Mouse (Mus musculus): ENCODE results near the gene Snx29. TPM values are rescaled to one million over a fixed set of nuclear protein-coding genes. Genes with fewer than 3 reads are reported as not detected.

Snx29 gene
- total RNA-seq, 1 experiment: 9.6 TPM

GRCm38 (mm10) chr16:11365626-11366025 is 42.9 kb downstream of the Snx29 start:
- in situ Hi-C loops (cut with MboI; ENCODE audit: low sequenced_read_pairs in 2 of 2, unreplicated experiment in 2 of 2): no loop called here
- no peaks in the 10 kb centered on the region for H3K9me3 ChIP-seq (ENCODE audit: control insufficient read depth, insufficient read depth, low read depth, low read length)
- TF ChIP-seq HCFC1 (IDR thresholded peaks at IDR 0.05; ENCODE audit: borderline replicate concordance, insufficient read depth, low read length) (no peak), CHD2 (IDR thresholded peaks at IDR 0.05; ENCODE audit: low read depth, low read length) (no peak), MAFK (IDR thresholded peaks at IDR 0.05; ENCODE audit: insufficient read depth, low read depth, low read length) (no peak), ZNF384 (IDR thresholded peaks at IDR 0.05; ENCODE audit: low read depth, low read length) (no peak)
- H3K4me3 ChIP-seq (ENCODE audit: insufficient read depth in 1 of 2, low read depth in 1 of 2, low read length in 2 of 2, poor library complexity in 1 of 2, severe bottlenecking in 1 of 2): no peak overlapping the region
- H3K4me1 ChIP-seq (ENCODE audit: control insufficient read depth in 2 of 2, insufficient read depth in 2 of 2, low read length in 2 of 2, poor library complexity in 1 of 2): peaks cover 4 to 23% of the 10 kb centered on the region in 2 experiments; a peak in 3 of 4 replicates
- no peak overlapping the region for H3K9ac ChIP-seq (ENCODE audit: insufficient read depth, low read depth, low read length, poor library complexity, severe bottlenecking)
- no peak overlapping the region for H3K27ac ChIP-seq (ENCODE audit: insufficient read depth, low read depth, low read length, poor library complexity, severe bottlenecking)
- DNase-seq (ENCODE audit: low read depth, low spot score): no peak
- H3K36me3 ChIP-seq (ENCODE audit: control insufficient read depth, insufficient read depth, low read length, poor library complexity, severe bottlenecking): peaks cover 3% of the 10 kb centered on the region; the same call in 1 of the 2 replicates

GRCm38 (mm10) chr16:11366851-11367250 is 44.1 kb downstream of the Snx29 start:
- H3K27ac ChIP-seq (ENCODE audit: insufficient read depth, low read depth, low read length, poor library complexity, severe bottlenecking): no peak overlapping the region
- DNase-seq (ENCODE audit: low read depth, low spot score): no peak
- in situ Hi-C loops (cut with MboI; ENCODE audit: low sequenced_read_pairs in 2 of 2, unreplicated experiment in 2 of 2): no loop called here

GRCm38 (mm10) chr16:11368412-11368811 is 45.7 kb downstream of the Snx29 start:
- H3K4me1 ChIP-seq (ENCODE audit: control insufficient read depth in 2 of 2, insufficient read depth in 2 of 2, low read length in 2 of 2, poor library complexity in 1 of 2): peaks cover 4 to 19% of the 10 kb centered on the region in 2 experiments; a peak in 3 of 4 replicates
- no peak for DNase-seq (ENCODE audit: low read depth, low spot score)
- H3K4me3 ChIP-seq (ENCODE audit: insufficient read depth in 1 of 2, low read depth in 1 of 2, low read length in 2 of 2, poor library complexity in 1 of 2, severe bottlenecking in 1 of 2): no peak overlapping the region
- H3K27ac ChIP-seq (ENCODE audit: insufficient read depth, low read depth, low read length, poor library complexity, severe bottlenecking): no peak overlapping the region
- peaks cover 3% of the 10 kb centered on the region; the same call in 1 of the 2 replicates for H3K36me3 ChIP-seq (ENCODE audit: control insufficient read depth, insufficient read depth, low read length, poor library complexity, severe bottlenecking)
- in situ Hi-C loops (cut with MboI; ENCODE audit: low sequenced_read_pairs in 2 of 2, unreplicated experiment in 2 of 2): no loop called here
- TF ChIP-seq ZC3H11A (IDR thresholded peaks at IDR 0.05; ENCODE audit: borderline replicate concordance, low read depth, low read length) (no peak), CHD2 (IDR thresholded peaks at IDR 0.05; ENCODE audit: low read depth, low read length) (no peak), HCFC1 (IDR thresholded peaks at IDR 0.05; ENCODE audit: borderline replicate concordance, insufficient read depth, low read length) (no peak), ZNF384 (IDR thresholded peaks at IDR 0.05; ENCODE audit: low read depth, low read length) (no peak), MAFK (IDR thresholded peaks at IDR 0.05; ENCODE audit: insufficient read depth, low read depth, low read length) (no peak)
- H3K9me3 ChIP-seq (ENCODE audit: control insufficient read depth, insufficient read depth, low read depth, low read length): no peaks in the 10 kb centered on the region
- no peak overlapping the region for H3K9ac ChIP-seq (ENCODE audit: insufficient read depth, low read depth, low read length, poor library complexity, severe bottlenecking)

More at GRCm38 (mm10) chr16:11366851-11367250, 44.1 kb downstream of the Snx29 start:
- H3K9ac ChIP-seq (ENCODE audit: insufficient read depth, low read depth, low read length, poor library complexity, severe bottlenecking): no peak overlapping the region
- H3K4me1 ChIP-seq (ENCODE audit: control insufficient read depth in 2 of 2, insufficient read depth in 2 of 2, low read length in 2 of 2, poor library complexity in 1 of 2): peaks cover 4 to 19% of the 10 kb centered on the region in 2 experiments; a peak in 3 of 4 replicates
- H3K36me3 ChIP-seq (ENCODE audit: control insufficient read depth, insufficient read depth, low read length, poor library complexity, severe bottlenecking): peaks cover 3% of the 10 kb centered on the region; the same call in 1 of the 2 replicates
- H3K9me3 ChIP-seq (ENCODE audit: control insufficient read depth, insufficient read depth, low read depth, low read length): no peaks in the 10 kb centered on the region
- TF ChIP-seq ZNF384 (IDR thresholded peaks at IDR 0.05; ENCODE audit: low read depth, low read length): no peak
- no peak for TF ChIP-seq HCFC1 (IDR thresholded peaks at IDR 0.05; ENCODE audit: borderline replicate concordance, insufficient read depth, low read length)
- no peak for TF ChIP-seq ZC3H11A (IDR thresholded peaks at IDR 0.05; ENCODE audit: borderline replicate concordance, low read depth, low read length)
- H3K4me3 ChIP-seq (ENCODE audit: insufficient read depth in 1 of 2, low read depth in 1 of 2, low read length in 2 of 2, poor library complexity in 1 of 2, severe bottlenecking in 1 of 2): no peak overlapping the region

GRCm38 (mm10) chr16:11369162-11369561 is 46.5 kb downstream of the Snx29 start:
- H3K4me3 ChIP-seq (ENCODE audit: insufficient read depth in 1 of 2, low read depth in 1 of 2, low read length in 2 of 2, poor library complexity in 1 of 2, severe bottlenecking in 1 of 2): no peak overlapping the region
- no peak overlapping the region for H3K9ac ChIP-seq (ENCODE audit: insufficient read depth, low read depth, low read length, poor library complexity, severe bottlenecking)
- H3K36me3 ChIP-seq (ENCODE audit: control insufficient read depth, insufficient read depth, low read length, poor library complexity, severe bottlenecking): peaks cover 3% of the 10 kb centered on the region; the same call in 1 of the 2 replicates
- no peak for DNase-seq (ENCODE audit: low read depth, low spot score)
- H3K9me3 ChIP-seq (ENCODE audit: control insufficient read depth, insufficient read depth, low read depth, low read length): no peaks in the 10 kb centered on the region
- no peak for TF ChIP-seq HCFC1 (IDR thresholded peaks at IDR 0.05; ENCODE audit: borderline replicate concordance, insufficient read depth, low read length)
- no peak for TF ChIP-seq MAFK (IDR thresholded peaks at IDR 0.05; ENCODE audit: insufficient read depth, low read depth, low read length)
- TF ChIP-seq ZC3H11A (IDR thresholded peaks at IDR 0.05; ENCODE audit: borderline replicate concordance, low read depth, low read length): no peak
- TF ChIP-seq ZNF384 (IDR thresholded peaks at IDR 0.05; ENCODE audit: low read depth, low read length): no peak
- TF ChIP-seq CHD2 (IDR thresholded peaks at IDR 0.05; ENCODE audit: low read depth, low read length): no peak
- no peak overlapping the region for H3K27ac ChIP-seq (ENCODE audit: insufficient read depth, low read depth, low read length, poor library complexity, severe bottlenecking)
- in situ Hi-C loops (cut with MboI; ENCODE audit: low sequenced_read_pairs in 2 of 2, unreplicated experiment in 2 of 2): no loop called here
- H3K4me1 ChIP-seq (ENCODE audit: control insufficient read depth in 2 of 2, insufficient read depth in 2 of 2, low read length in 2 of 2, poor library complexity in 1 of 2): peaks cover 4 to 19% of the 10 kb centered on the region in 2 experiments; a peak in 3 of 4 replicates

GRCm38 (mm10) chr16:11369642-11370041 is 46.9 kb downstream of the Snx29 start:
- peaks cover 4 to 19% of the 10 kb centered on the region in 2 experiments; a peak in 3 of 4 replicates for H3K4me1 ChIP-seq (ENCODE audit: control insufficient read depth in 2 of 2, insufficient read depth in 2 of 2, low read length in 2 of 2, poor library complexity in 1 of 2)
- H3K27ac ChIP-seq (ENCODE audit: insufficient read depth, low read depth, low read length, poor library complexity, severe bottlenecking): no peak overlapping the region
- H3K36me3 ChIP-seq (ENCODE audit: control insufficient read depth, insufficient read depth, low read length, poor library complexity, severe bottlenecking): peaks cover 3% of the 10 kb centered on the region; the same call in 1 of the 2 replicates
- H3K9me3 ChIP-seq (ENCODE audit: control insufficient read depth, insufficient read depth, low read depth, low read length): no peaks in the 10 kb centered on the region
- in situ Hi-C loops (cut with MboI; ENCODE audit: low sequenced_read_pairs in 2 of 2, unreplicated experiment in 2 of 2): no loop called here
- H3K9ac ChIP-seq (ENCODE audit: insufficient read depth, low read depth, low read length, poor library complexity, severe bottlenecking): no peak overlapping the region
- DNase-seq (ENCODE audit: low read depth, low spot score): no peak
- H3K4me3 ChIP-seq (ENCODE audit: insufficient read depth in 1 of 2, low read depth in 1 of 2, low read length in 2 of 2, poor library complexity in 1 of 2, severe bottlenecking in 1 of 2): no peak overlapping the region
- TF ChIP-seq ZC3H11A (IDR thresholded peaks at IDR 0.05; ENCODE audit: borderline replicate concordance, low read depth, low read length): no peak
- TF ChIP-seq ZNF384 (IDR thresholded peaks at IDR 0.05; ENCODE audit: low read depth, low read length): no peak
- no peak for TF ChIP-seq HCFC1 (IDR thresholded peaks at IDR 0.05; ENCODE audit: borderline replicate concordance, insufficient read depth, low read length)
